Mouse (Mus musculus): ENCODE measurements around the gene Rab21. TPM values are rescaled to one million over a fixed set of nuclear protein-coding genes. Genes with fewer than 3 reads are reported as not detected.
A peak's percentile ranks its signal among the peaks of the same experiment; 100 is the strongest.
"Not testable (repeated sequence)": the region's sequence is repeated elsewhere in the genome, so short reads cannot be mapped to it uniquely, and the experiment has no call there.

Gene Rab21
- polyA plus RNA-seq, 1 experiment = 64.7 TPM

DNA sequence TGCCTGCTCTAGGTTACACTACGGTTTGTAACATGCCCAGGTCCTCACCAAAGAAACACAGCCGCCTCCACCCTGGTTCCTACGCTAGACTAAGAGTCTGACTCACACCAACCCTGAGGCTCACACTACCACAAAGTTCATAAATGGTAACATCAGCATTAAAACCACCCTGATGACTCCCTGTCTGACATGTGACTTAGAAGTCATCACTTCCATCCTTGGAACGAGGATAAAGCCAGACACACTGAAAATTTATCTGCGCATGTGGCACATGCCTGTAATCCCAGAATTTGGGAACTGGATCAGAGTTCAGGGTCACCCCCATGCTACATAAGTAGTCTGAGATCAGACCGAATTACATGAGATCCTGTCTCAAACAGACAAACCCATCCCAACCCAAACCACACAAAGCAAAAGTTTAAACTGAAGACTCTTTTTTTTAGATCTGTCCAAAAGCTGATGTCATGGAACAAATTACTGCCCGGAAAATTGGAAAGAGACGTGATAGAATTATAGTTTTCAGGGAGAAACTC is 17.1 kb upstream of the Rab21 start:
- Histone ChIP-seq H3K4me1 (ENCODE audit: control insufficient read depth, insufficient read depth, low read length) (peaks cover 8% of the 10 kb centered on the region; the same call in 1 of the 2 replicates), H3K4me3 (ENCODE audit: insufficient read depth, low read length) (no peak overlapping the region), H3K27ac (ENCODE audit: insufficient read depth, low read length) (peak overlapping the region; percentile 99)
- TF ChIP-seq POLR2A (IDR thresholded peaks at IDR 0.05; ENCODE audit: low read depth, low read length) (no peak; the same call in 1 of the 2 replicates), CTCF (IDR thresholded peaks at IDR 0.05; ENCODE audit: borderline replicate concordance, insufficient read depth, low read length) (no peak)

DNA sequence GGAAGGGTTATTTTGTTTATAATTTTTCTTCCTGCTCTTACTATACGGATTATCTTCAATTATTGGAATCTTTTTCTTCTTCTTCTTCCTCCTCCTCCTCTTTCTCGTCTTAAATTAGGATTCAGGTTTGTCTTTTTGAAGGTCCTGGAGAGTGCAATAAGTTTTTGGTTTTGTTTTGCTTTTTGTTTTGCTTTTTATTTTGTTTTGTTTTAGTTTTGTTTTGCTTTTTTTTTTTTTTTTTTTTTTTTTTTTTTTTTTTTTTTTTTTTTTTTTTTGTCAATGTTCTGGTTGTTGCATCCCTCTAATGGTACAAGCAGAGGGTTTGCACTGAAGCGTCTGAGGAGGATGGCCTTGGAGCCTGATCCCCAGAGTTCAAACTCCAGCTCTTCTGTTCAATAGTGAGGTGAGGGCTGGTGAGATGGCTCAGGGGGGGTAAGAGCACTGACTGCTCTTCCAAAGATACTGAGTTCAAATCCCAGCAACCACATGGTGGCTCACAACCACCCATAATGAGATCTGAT is 13.7 kb upstream of the Rab21 start:
- no peak for TF ChIP-seq POLR2A (IDR thresholded peaks at IDR 0.05; ENCODE audit: low read depth, low read length)
- no peak for TF ChIP-seq CTCF (IDR thresholded peaks at IDR 0.05; ENCODE audit: borderline replicate concordance, insufficient read depth, low read length)
- Histone ChIP-seq H3K27ac (ENCODE audit: insufficient read depth, low read length) (no peak overlapping the region), H3K4me3 (ENCODE audit: insufficient read depth, low read length) (no peak overlapping the region), H3K4me1 (ENCODE audit: control insufficient read depth, insufficient read depth, low read length) (peaks cover 8% of the 10 kb centered on the region; the same call in 1 of the 2 replicates)

DNA sequence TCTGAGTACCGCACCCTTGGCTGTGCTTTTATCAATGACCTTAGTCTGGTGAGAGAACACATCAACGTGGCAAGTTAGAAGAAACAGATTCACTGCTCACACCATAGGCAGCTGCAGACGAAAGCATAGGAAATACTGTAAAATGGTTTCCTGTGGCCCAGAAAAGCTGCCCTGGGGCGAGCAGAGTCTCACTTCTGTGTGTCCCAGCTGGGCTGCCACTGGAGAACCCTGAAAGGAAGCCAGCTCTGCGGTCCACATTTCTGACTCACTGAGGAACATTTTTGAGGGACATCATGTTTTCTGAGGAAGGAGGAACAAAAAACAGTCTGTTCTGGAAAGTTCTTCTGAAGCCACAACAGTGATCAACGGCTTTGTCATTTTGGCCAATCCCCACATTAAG is 13.1 kb upstream of the Rab21 start:
- H3K4me3 ChIP-seq (ENCODE audit: insufficient read depth, low read length) = no peak overlapping the region
- H3K27ac ChIP-seq (ENCODE audit: insufficient read depth, low read length) = peak overlapping the region; percentile 85
- H3K4me1 ChIP-seq (ENCODE audit: control insufficient read depth, insufficient read depth, low read length) = peaks cover 8% of the 10 kb centered on the region; the same call in 1 of the 2 replicates
- TF ChIP-seq CTCF (IDR thresholded peaks at IDR 0.05; ENCODE audit: borderline replicate concordance, insufficient read depth, low read length) = no peak
- TF ChIP-seq POLR2A (IDR thresholded peaks at IDR 0.05; ENCODE audit: low read depth, low read length) = no peak

DNA sequence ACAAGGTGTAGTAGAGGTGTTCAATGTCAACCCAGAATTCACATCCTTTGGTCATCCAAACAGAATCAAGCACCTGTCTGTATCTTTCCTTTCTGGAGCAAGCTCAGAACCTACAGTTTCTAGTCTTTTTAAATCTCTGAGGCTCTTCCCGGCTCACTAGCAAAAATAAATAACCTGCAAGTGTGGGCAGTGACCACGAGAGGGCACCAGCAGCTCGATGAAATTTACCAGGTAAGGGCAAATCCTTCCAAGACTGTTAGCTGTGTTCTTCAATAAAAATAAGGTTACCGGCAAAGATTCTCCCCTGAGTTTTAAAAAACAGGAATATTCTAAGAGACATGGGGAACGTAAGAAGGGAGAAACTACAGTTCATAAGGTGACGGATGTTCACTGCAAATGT is 7.9 kb upstream of the Rab21 start:
- Histone ChIP-seq H3K4me3 (ENCODE audit: insufficient read depth, low read length) (no peak overlapping the region), H3K27ac (ENCODE audit: insufficient read depth, low read length) (no peak overlapping the region), H3K4me1 (ENCODE audit: control insufficient read depth, insufficient read depth, low read length) (no peaks in the 10 kb centered on the region)
- TF ChIP-seq POLR2A (IDR thresholded peaks at IDR 0.05; ENCODE audit: low read depth, low read length) (no peak), CTCF (IDR thresholded peaks at IDR 0.05; ENCODE audit: borderline replicate concordance, insufficient read depth, low read length) (peak; percentile 56; the same call in 1 of the 2 replicates)

DNA sequence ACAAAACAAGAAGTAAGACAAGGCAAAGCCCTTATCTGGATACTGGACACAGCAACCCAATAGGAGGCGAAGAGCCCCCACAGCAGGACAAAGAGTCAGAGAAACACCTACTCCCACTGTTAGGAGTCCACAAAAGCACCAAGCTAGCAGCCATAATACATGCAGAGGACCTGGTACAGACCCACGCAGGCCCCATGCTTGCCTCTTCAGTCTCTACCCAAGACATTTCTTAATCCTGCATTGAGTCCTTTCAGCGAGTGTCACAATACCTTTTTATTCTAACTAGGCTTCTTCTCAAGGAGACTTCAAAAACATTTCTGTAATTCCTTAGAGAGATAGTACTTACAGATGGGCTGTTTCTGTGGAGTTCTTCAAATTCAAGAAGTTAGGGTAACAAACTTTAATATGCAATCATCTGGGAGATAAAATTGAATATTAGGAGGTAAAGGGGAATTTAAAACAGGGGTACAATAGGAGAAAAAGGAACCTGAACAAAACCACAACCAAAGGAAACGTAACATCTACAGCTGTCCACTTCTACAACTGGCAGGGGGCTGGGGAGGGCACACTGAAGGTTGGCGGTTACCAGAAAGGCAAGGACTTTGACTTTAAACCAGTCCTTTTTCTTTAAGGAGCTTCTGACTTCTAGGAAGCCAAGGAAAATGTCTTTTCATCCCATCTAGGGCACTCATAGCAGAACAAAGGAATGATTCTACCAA is 6.1 kb upstream of the Rab21 start:
- TF ChIP-seq POLR2A (IDR thresholded peaks at IDR 0.05; ENCODE audit: low read depth, low read length) (no peak), CTCF (IDR thresholded peaks at IDR 0.05; ENCODE audit: borderline replicate concordance, insufficient read depth, low read length) (no peak)
- Histone ChIP-seq H3K27ac (ENCODE audit: insufficient read depth, low read length) (no peak overlapping the region), H3K4me1 (ENCODE audit: control insufficient read depth, insufficient read depth, low read length) (no peaks in the 10 kb centered on the region), H3K4me3 (ENCODE audit: insufficient read depth, low read length) (no peak overlapping the region)

DNA sequence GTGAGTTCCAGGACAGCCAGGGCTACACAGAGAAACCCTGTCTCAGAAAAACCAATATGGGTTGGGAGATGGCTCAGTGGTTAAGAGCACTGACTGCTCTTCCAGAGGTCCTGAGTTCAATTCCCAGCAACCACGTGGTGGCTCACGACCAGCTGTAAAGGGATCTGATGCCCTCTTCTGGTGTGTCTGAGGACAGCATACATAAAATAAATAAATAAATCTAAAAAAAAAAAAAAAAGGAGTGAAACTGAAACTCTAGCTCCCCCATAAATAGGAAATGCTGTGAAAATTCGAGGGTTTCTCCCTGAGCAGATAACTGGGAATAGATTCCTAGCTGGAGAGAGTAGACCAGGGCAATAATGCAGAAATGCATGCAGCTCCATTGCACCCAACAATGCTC is 3.0 kb upstream of the Rab21 start:
- H3K27ac ChIP-seq (ENCODE audit: insufficient read depth, low read length); H3K4me3 ChIP-seq (ENCODE audit: insufficient read depth, low read length); H3K4me1 ChIP-seq (ENCODE audit: control insufficient read depth, insufficient read depth, low read length): not testable (repeated sequence)

DNA sequence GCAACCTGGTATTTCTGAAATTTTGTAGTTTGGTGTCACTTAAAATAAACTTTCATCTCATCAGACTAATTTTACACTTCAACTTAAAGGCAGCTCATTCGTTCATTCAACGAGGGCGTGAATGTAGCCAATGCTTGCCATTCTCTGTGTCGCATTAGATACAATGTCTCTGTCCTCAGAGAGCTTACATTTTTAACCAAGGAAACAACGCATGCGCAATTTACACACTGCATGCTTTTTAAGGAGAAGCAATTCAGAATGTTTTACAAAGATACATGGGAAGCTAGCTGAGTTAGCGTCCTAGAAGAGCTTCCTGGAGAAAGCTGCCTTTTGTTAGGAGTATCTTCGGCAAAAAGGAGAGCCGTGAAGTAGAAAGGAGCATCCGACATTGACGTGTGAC is 919 bp upstream of the Rab21 start:
- peaks cover 3% of the 10 kb centered on the region for H3K4me1 ChIP-seq (ENCODE audit: control insufficient read depth, insufficient read depth, low read length)
- peak overlapping the region; percentile 97; the same call in 1 of the 2 replicates for H3K4me3 ChIP-seq (ENCODE audit: insufficient read depth, low read length)
- TF ChIP-seq CTCF (IDR thresholded peaks at IDR 0.05; ENCODE audit: borderline replicate concordance, insufficient read depth, low read length) (no peak), POLR2A (IDR thresholded peaks at IDR 0.05; ENCODE audit: low read depth, low read length) (peak; percentile 29; the same call in 1 of the 2 replicates)
- H3K27ac ChIP-seq (ENCODE audit: insufficient read depth, low read length) = peak overlapping the region; percentile 97

DNA sequence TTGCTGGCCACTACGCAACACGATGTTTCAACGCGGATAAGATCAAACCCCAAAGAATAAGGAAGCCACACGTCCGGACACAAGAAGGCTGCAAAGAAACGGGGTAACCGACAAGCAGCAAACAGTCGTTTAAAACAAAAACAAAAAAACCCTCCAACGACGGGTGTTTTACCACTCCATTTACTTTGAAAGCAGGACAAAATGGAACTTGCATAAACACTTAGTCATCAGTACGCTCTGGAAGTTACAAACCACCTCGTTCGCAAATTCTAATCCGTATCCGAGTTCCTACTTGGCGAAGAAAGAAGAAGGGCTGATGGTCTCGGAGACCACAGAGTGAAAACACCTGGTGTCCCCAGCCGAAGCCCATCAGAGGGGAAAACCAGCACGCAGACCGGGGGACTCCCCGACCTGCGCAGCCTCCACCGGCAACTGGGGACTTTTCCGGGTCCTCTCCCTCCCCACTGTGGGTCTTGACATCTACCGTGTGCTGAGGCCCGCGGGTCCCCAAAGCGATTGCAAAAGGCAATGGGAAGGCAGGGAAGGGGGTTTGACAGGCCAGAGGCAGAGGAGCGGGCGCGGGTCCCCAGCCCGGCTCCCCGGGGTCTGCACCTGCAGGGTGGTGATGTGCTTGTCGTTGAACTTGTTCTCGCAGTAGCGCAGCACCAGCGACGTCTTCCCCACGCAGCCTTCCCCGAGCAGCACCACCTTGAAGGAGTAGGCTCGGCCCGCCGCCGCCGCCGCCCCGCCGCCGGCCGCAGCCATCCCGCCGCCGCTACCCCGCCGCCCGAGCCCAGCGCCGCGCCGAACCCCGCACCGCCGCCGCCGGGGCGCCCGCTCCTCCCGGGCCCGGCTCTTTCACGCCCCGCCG is 577 bp downstream of the Rab21 start:
- Histone ChIP-seq H3K4me1 (ENCODE audit: control insufficient read depth, insufficient read depth, low read length) (peaks cover 3% of the 10 kb centered on the region), H3K27ac (ENCODE audit: insufficient read depth, low read length) (peak overlapping the region; percentile 97), H3K4me3 (ENCODE audit: insufficient read depth, low read length) (peak overlapping the region; percentile 97)
- TF ChIP-seq CTCF (IDR thresholded peaks at IDR 0.05; ENCODE audit: borderline replicate concordance, insufficient read depth, low read length) (no peak), POLR2A (IDR thresholded peaks at IDR 0.05; ENCODE audit: low read depth, low read length) (no peak)

DNA sequence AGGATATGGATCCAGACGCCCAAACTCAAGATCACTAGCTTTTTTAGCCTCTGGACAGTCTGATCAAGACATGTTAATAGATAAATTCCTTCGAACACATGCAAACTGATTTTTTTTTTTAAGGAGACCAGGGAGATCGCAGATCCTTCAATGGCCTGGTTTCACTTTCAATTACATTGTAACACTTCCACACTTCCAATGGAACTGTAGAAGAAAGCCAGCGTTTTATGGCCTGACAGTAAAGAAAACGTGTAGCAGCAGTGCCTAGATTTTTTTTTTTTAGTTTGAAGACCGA is 1.2 kb downstream of the Rab21 start:
- peak overlapping the region; percentile 37 for H3K27ac ChIP-seq (ENCODE audit: insufficient read depth, low read length)
- peaks cover 3% of the 10 kb centered on the region for H3K4me1 ChIP-seq (ENCODE audit: control insufficient read depth, insufficient read depth, low read length)
- TF ChIP-seq POLR2A (IDR thresholded peaks at IDR 0.05; ENCODE audit: low read depth, low read length) = no peak
- no peak for TF ChIP-seq CTCF (IDR thresholded peaks at IDR 0.05; ENCODE audit: borderline replicate concordance, insufficient read depth, low read length)
- H3K4me3 ChIP-seq (ENCODE audit: insufficient read depth, low read length) = peak overlapping the region; percentile 97

Data from embryonic fibroblast, embryonic 13.5 days (primary cell).